Mouse (Mus musculus): ENCODE data around the gene Tmem203. TPM values are rescaled to one million over a fixed set of nuclear protein-coding genes. Genes with fewer than 3 reads are reported as not detected.
A peak's percentile ranks its signal among the peaks of the same experiment; 100 is the strongest.

Tmem203 gene
- polyA plus RNA-seq, 1 experiment = 48.9 TPM

- Histone ChIP-seq H3K4me3 (ENCODE audit: insufficient read depth, low read depth, low read length) (peak overlapping the region; percentile 43; the same call in 1 of the 2 replicates), H3K36me3 (ENCODE audit: control insufficient read depth, insufficient read depth, low read length) (no peaks in the 10 kb centered on the region), H3K4me1 (ENCODE audit: control insufficient read depth, insufficient read depth, low read length) (peaks cover 22% of the 10 kb centered on the region), H3K27ac (ENCODE audit: insufficient read depth, low read depth, low read length) (peak overlapping the region; percentile 61; the same call in 1 of the 2 replicates), H3K27me3 (replicated peaks; ENCODE audit: control insufficient read depth, insufficient read depth, low read length) (no peaks in the 10 kb centered on the region)
- no peak for TF ChIP-seq CTCF (conservative IDR thresholded peaks at IDR 0.05; ENCODE audit: insufficient read depth, insufficient read length, low read depth, low read length)
- TF ChIP-seq POLR2A (IDR thresholded peaks at IDR 0.05; ENCODE audit: low read depth, low read length) = no peak
- 60% methylated on average over 8 of the region's 8 CpGs for WGBS
- no peak for DNase-seq
These were observed 14.9 kb upstream of the Tmem203 start for GRCm38 (mm10) chr2:25240310-25240709.

- 2% methylated on average over 29 of the region's 29 CpGs for WGBS
- Histone ChIP-seq H3K27me3 (replicated peaks; ENCODE audit: control insufficient read depth, insufficient read depth, low read length) (no peaks in the 10 kb centered on the region), H3K4me1 (ENCODE audit: control insufficient read depth, insufficient read depth, low read length) (peaks cover 17% of the 10 kb centered on the region), H3K36me3 (ENCODE audit: control insufficient read depth, insufficient read depth, low read length) (no peaks in the 10 kb centered on the region), H3K27ac (ENCODE audit: insufficient read depth, low read depth, low read length) (peak overlapping the region; percentile 61; the same call in 1 of the 2 replicates), H3K4me3 (ENCODE audit: insufficient read depth, low read depth, low read length) (peak overlapping the region; percentile 43)
- DNase-seq = peak; percentile 92
- no peak for TF ChIP-seq POLR2A (IDR thresholded peaks at IDR 0.05; ENCODE audit: low read depth, low read length)
- no peak for TF ChIP-seq CTCF (conservative IDR thresholded peaks at IDR 0.05; ENCODE audit: insufficient read depth, insufficient read length, low read depth, low read length)
These were observed 14.4 kb upstream of the Tmem203 start for GRCm38 (mm10) chr2:25240723-25241437.

- no peaks in the 10 kb centered on the region for H3K36me3 ChIP-seq (ENCODE audit: control insufficient read depth, insufficient read depth, low read length)
- no peak for TF ChIP-seq CTCF (conservative IDR thresholded peaks at IDR 0.05; ENCODE audit: insufficient read depth, insufficient read length, low read depth, low read length)
- no peak for TF ChIP-seq POLR2A (IDR thresholded peaks at IDR 0.05; ENCODE audit: low read depth, low read length)
- H3K4me3 ChIP-seq (ENCODE audit: insufficient read depth, low read depth, low read length) = no peak overlapping the region; the same call in 1 of the 2 replicates
- peaks cover 14% of the 10 kb centered on the region; the same call in 1 of the 2 replicates for H3K4me1 ChIP-seq (ENCODE audit: control insufficient read depth, insufficient read depth, low read length)
- no peaks in the 10 kb centered on the region for H3K27me3 ChIP-seq (replicated peaks; ENCODE audit: control insufficient read depth, insufficient read depth, low read length)
- WGBS = 10% methylated on average over 6 of the region's 6 CpGs
- DNase-seq = no peak
- H3K27ac ChIP-seq (ENCODE audit: insufficient read depth, low read depth, low read length) = no peak overlapping the region; the same call in 1 of the 2 replicates
These were observed 13.8 kb upstream of the Tmem203 start for GRCm38 (mm10) chr2:25241438-25241775.

- under 1% methylated on average over 41 of the region's 59 CpGs for WGBS
- Histone ChIP-seq H3K4me3 (ENCODE audit: insufficient read depth, low read depth, low read length) (peak within 1 kb of the TSS; percentile 59), H3K36me3 (ENCODE audit: control insufficient read depth, insufficient read depth, low read length) (no peaks in the 10 kb centered on the region), H3K27ac (ENCODE audit: insufficient read depth, low read depth, low read length) (peak within 1 kb of the TSS; percentile 32; the same call in 1 of the 2 replicates), H3K4me1 (ENCODE audit: control insufficient read depth, insufficient read depth, low read length) (peaks cover 14% of the 10 kb centered on the region; the same call in 1 of the 2 replicates), H3K27me3 (replicated peaks; ENCODE audit: control insufficient read depth, insufficient read depth, low read length) (no peaks in the 10 kb centered on the region)
- DNase-seq = no peak
- TF ChIP-seq CTCF (conservative IDR thresholded peaks at IDR 0.05; ENCODE audit: insufficient read depth, insufficient read length, low read depth, low read length) (no peak), POLR2A (IDR thresholded peaks at IDR 0.05; ENCODE audit: low read depth, low read length) (no peak)
These were observed 13.1 kb upstream of the Tmem203 start, which contains the start of the genes Rnf208 and Cysrt1 for GRCm38 (mm10) chr2:25242101-25242506. TSS of gene Rnf208 (plus strand) at chr2:25242255. TSS of gene Cysrt1 (minus strand) at chr2:25242452.

GRCm38 (mm10) chr2:25243342-25243741 is 11.9 kb upstream of the Tmem203 start:
- 82% methylated on average over 8 of the region's 8 CpGs for WGBS
- no peak for DNase-seq
- Histone ChIP-seq H3K4me3 (ENCODE audit: insufficient read depth, low read depth, low read length) (no peak overlapping the region), H3K4me1 (ENCODE audit: control insufficient read depth, insufficient read depth, low read length) (peaks cover 10% of the 10 kb centered on the region; the same call in 1 of the 2 replicates), H3K36me3 (ENCODE audit: control insufficient read depth, insufficient read depth, low read length) (no peaks in the 10 kb centered on the region), H3K27me3 (replicated peaks; ENCODE audit: control insufficient read depth, insufficient read depth, low read length) (no peaks in the 10 kb centered on the region), H3K27ac (ENCODE audit: insufficient read depth, low read depth, low read length) (no peak overlapping the region)
- no peak for TF ChIP-seq CTCF (conservative IDR thresholded peaks at IDR 0.05; ENCODE audit: insufficient read depth, insufficient read length, low read depth, low read length)
- TF ChIP-seq POLR2A (IDR thresholded peaks at IDR 0.05; ENCODE audit: low read depth, low read length) = no peak

GRCm38 (mm10) chr2:25244144-25244543 is 11.1 kb upstream of the Tmem203 start:
- WGBS = 86% methylated on average over 4 of the region's 4 CpGs
- peaks cover 10% of the 10 kb centered on the region; the same call in 1 of the 2 replicates for H3K4me1 ChIP-seq (ENCODE audit: control insufficient read depth, insufficient read depth, low read length)
- DNase-seq = peak; percentile 59
- H3K27me3 ChIP-seq (replicated peaks; ENCODE audit: control insufficient read depth, insufficient read depth, low read length) = no peaks in the 10 kb centered on the region
- TF ChIP-seq POLR2A (IDR thresholded peaks at IDR 0.05; ENCODE audit: low read depth, low read length) (no peak), CTCF (conservative IDR thresholded peaks at IDR 0.05; ENCODE audit: insufficient read depth, insufficient read length, low read depth, low read length) (no peak)
- no peaks in the 10 kb centered on the region for H3K36me3 ChIP-seq (ENCODE audit: control insufficient read depth, insufficient read depth, low read length)
- H3K4me3 ChIP-seq (ENCODE audit: insufficient read depth, low read depth, low read length) = no peak overlapping the region
- no peak overlapping the region for H3K27ac ChIP-seq (ENCODE audit: insufficient read depth, low read depth, low read length)

Measured in kidney, adult 2 months (tissue).